ENCODE assay signal across 28 mouse cellular contexts in the genomic region with DNA sequence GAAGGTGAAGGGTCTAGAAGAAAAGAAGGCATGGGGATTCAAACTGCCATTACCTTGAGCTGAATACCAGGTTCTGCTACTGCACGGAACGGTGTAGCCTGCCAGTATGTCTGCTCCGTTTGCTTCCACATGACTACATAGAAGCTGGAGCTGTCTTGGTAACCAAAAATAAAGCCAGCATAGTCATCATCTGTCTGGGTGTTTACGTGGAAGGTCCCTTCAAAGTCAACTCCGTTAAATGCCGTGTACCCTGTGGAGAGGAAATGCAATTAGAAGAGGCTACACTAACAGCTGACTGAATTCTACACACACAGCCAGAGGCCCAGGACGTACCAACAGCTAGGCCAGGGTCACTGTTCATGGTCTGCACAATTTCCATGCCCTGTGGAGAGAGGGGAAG. TPM values are rescaled to one million over a fixed set of nuclear protein-coding genes. Genes with fewer than 3 reads are reported as not detected.
A peak's percentile ranks its signal among the peaks of the same experiment; 100 is the strongest.
DNase-seq lines count a peak whose midpoint lies in the region; ATAC-seq and TF ChIP-seq lines count a peak whose summit lies in the region.
"Had no signal": no experiment of that assay in that cellular context is flagged by ENCODE, and none has a peak within 500 bp of the region (broad histone marks: within the 10 kb centered on the region; RNA-seq: fewer than 3 reads in every experiment).

No protein-coding gene starts in this region.

- H3K27me3 ChIP-seq in heart, adult 2 months (ENCODE audit: control insufficient read depth, insufficient read depth, low read length): no peaks in the 10 kb centered on the region
- no peaks in the 10 kb centered on the region; the same call in 1 of the 2 replicates for H3K27me3 ChIP-seq in heart, embryonic 11.5 days (ENCODE audit: control insufficient read depth, insufficient read depth, low read length)
- H3K27me3 ChIP-seq: embryonic facial prominence, embryonic 13.5 days; embryonic facial prominence, embryonic 15.5 days; forebrain, embryonic 12.5 days had no signal

- peak overlapping the region; percentile 78 for H3K27ac ChIP-seq in gastrocnemius, adult 2 months
- H3K27ac ChIP-seq in heart, adult 2 months: peak overlapping the region; percentile 41; the same call in 1 of the 2 replicates
- H3K27ac ChIP-seq in heart, embryonic 11.5 days (ENCODE audit: low read depth, low read length): no peak overlapping the region
- H3K27ac ChIP-seq: embryonic facial prominence, embryonic 13.5 days; embryonic facial prominence, embryonic 15.5 days; forebrain, embryonic 10.5 days; forebrain, embryonic 12.5 days had no signal

- no peak for ATAC-seq in heart, embryonic 11.5 days (replicated peaks; ENCODE audit: insufficient number of reproducible peaks, low FRiP score, low TSS enrichment)
- ATAC-seq: forebrain, embryonic 14.5 days; forebrain, embryonic 16.5 days had no signal

- no peak for TF ChIP-seq POLR2A in heart, adult 2 months (IDR thresholded peaks at IDR 0.05; ENCODE audit: insufficient read depth, low read depth, low read length)
- no peak for TF ChIP-seq POLR2A in brain, embryonic 14.5 days (IDR thresholded peaks at IDR 0.05; ENCODE audit: borderline replicate concordance, extremely low read depth, insufficient read depth, insufficient read length, poor library complexity, severe bottlenecking)

- no peak overlapping the region for H3K9ac ChIP-seq in heart, adult 2 months (ENCODE audit: low read depth, low read length)
- no peak overlapping the region for H3K9ac ChIP-seq in heart, embryonic 11.5 days (ENCODE audit: low read depth, low read length)
- H3K9ac ChIP-seq: embryonic facial prominence, embryonic 13.5 days; embryonic facial prominence, embryonic 15.5 days; forebrain, embryonic 12.5 days had no signal

- TF ChIP-seq CTCF in gastrocnemius, adult 2 months (IDR thresholded peaks at IDR 0.05): no peak
- no peak for TF ChIP-seq CTCF in heart, adult 2 months (IDR thresholded peaks at IDR 0.05)
- TF ChIP-seq CTCF in brain, embryonic 14.5 days (IDR thresholded peaks at IDR 0.05; ENCODE audit: borderline replicate concordance, extremely low read depth, insufficient read depth, insufficient read length): no peak

- H3K4me1 ChIP-seq in heart, adult 2 months (ENCODE audit: control insufficient read depth, insufficient read depth, low read length): no peaks in the 10 kb centered on the region
- H3K4me1 ChIP-seq in heart, embryonic 11.5 days (ENCODE audit: control insufficient read depth, insufficient read depth, low read length): peaks cover 21% of the 10 kb centered on the region

- no peak overlapping the region for H3K4me2 ChIP-seq in heart, embryonic 11.5 days
- H3K4me2 ChIP-seq: embryonic facial prominence, embryonic 13.5 days; embryonic facial prominence, embryonic 15.5 days; forebrain, embryonic 12.5 days had no signal

- H3K36me3 ChIP-seq in heart, adult 2 months (ENCODE audit: control insufficient read depth, insufficient read depth, low read length): no peaks in the 10 kb centered on the region
- no peaks in the 10 kb centered on the region for H3K36me3 ChIP-seq in heart, embryonic 11.5 days (ENCODE audit: control insufficient read depth, insufficient read depth, low read length)
- H3K36me3 ChIP-seq: embryonic facial prominence, embryonic 13.5 days; embryonic facial prominence, embryonic 15.5 days; forebrain, embryonic 10.5 days; forebrain, embryonic 12.5 days had no signal

- no peaks in the 10 kb centered on the region for H3K9me3 ChIP-seq in heart, embryonic 11.5 days (replicated peaks; ENCODE audit: control insufficient read depth, low read length)
- H3K9me3 ChIP-seq: embryonic facial prominence, embryonic 13.5 days; embryonic facial prominence, embryonic 15.5 days; forebrain, embryonic 10.5 days; forebrain, embryonic 12.5 days had no signal

- H3K4me3 ChIP-seq in gastrocnemius, adult 2 months: peak overlapping the region; percentile 58
- H3K4me3 ChIP-seq in heart, adult 2 months: no peak overlapping the region
- no peak overlapping the region for H3K4me3 ChIP-seq in heart, embryonic 11.5 days (ENCODE audit: low read depth, low read length)
- H3K4me3 ChIP-seq: embryonic facial prominence, embryonic 13.5 days; embryonic facial prominence, embryonic 15.5 days; erythroblast, embryonic 14.5 days; forebrain, embryonic 10.5 days; forebrain, embryonic 12.5 days had no signal

- no peak for DNase-seq in gastrocnemius, adult 2 months
- DNase-seq in gastrocnemius, postnatal 4 days (ENCODE audit: low spot score in 2 of 2): no peak
- no peak for DNase-seq in heart, adult 2 months
- peak; percentile 36 for DNase-seq in brain, adult 2 months (ENCODE audit: low read depth, low spot score)
- DNase-seq in brain, embryonic 14.5 days (ENCODE audit: low read depth): peak; percentile 18
- DNase-seq in lung, postnatal 4 days: no peak
- DNase-seq in layer of hippocampus, postnatal 14 days (ENCODE audit: low spot score in 2 of 2): no peak
- DNase-seq: adrenal gland, adult 2 months; adrenal gland, postnatal 10 days; adrenal gland, postnatal 25 days; cerebellum, adult 11 months; cerebellum, adult 18-20 months; cerebellum, adult 8-10 months; cerebellum, adult 9-11 months; cerebellum, postnatal 14 days; cerebellum, postnatal 36 days; embryo, embryonic 11 days had no signal

- 62% methylated on average over 7 of the region's 7 CpGs for WGBS in heart, adult 2 months
- WGBS in heart, embryonic 11.5 days (ENCODE audit: insufficient replicate concordance): 78% methylated on average over 7 of the region's 7 CpGs

- intact Hi-C loops in gastrocnemius, adult 2 months (cut with DNase I): no loop called here
- intact Hi-C loops in heart, adult 2 months (cut with DNase I): loop anchor here (10.0 kb wide), 3 partner anchors 310 to 970 kb away; no protein-coding TSS in a partner anchor

- no peak for TF ChIP-seq EP300 in heart, adult 2 months (IDR thresholded peaks at IDR 0.05; ENCODE audit: insufficient read depth, low read depth, low read length)

- H3K79me2 ChIP-seq in heart, adult 2 months (replicated peaks; ENCODE audit: control insufficient read depth, insufficient read depth, low read length): no peaks in the 10 kb centered on the region

RNA-seq across cellular contexts. Expression of gene Thbs4, which starts 39.6 kb away (rescaled TPM):
- 100 to 1,000 TPM in 1 of 2 experiments, 10 to 100 TPM in 1; 60.5 to 195 TPM for total RNA-seq in gastrocnemius, adult 2 months (2021)
- 100 to 1,000 TPM; 151 to 191 TPM for total RNA-seq in gastrocnemius, postnatal 4 days (2021)
- total RNA-seq in heart, adult 2 months (2021): 1 to 10 TPM; 4.3 to 4.6 TPM
- 4.9 and 7.0 TPM in 2 replicates for polyA plus RNA-seq in heart, adult 2 months (2012; rRNA removed)
- polyA plus RNA-seq in heart, embryonic 11.5 days (2014; fragmentation: Nextera tagmentation; extraction: Ambion mirVana): 39.4 and 52.7 TPM in 2 replicates
- 1.3 and 2.2 TPM in 2 replicates for polyA plus RNA-seq in brain, embryonic 14.5 days (2012; rRNA removed)
- 10 to 100 TPM; 11.7 to 13.5 TPM for total RNA-seq in layer of hippocampus, postnatal 14 days (2021)
- total RNA-seq: common myeloid progenitor, adult 5-6 weeks; MEL had no signal
- polyA plus RNA-seq: C2C12; erythroblast, embryonic 14.5 days had no signal

Comparison
In these comparisons a context has a peak if more than half of its experiments do, and no peak if none do; other contexts are left out.
1. DNase-seq: peak in brain, adult 2 months (single experiment) and brain, embryonic 14.5 days (single experiment); none in gastrocnemius, adult 2 months (single experiment), gastrocnemius, postnatal 4 days (0 of 2), heart, adult 2 months (0 of 2), lung, postnatal 4 days (0 of 2) and layer of hippocampus, postnatal 14 days (0 of 2).
2. RNA of gene Thbs4, which starts 39.6 kb away (total RNA-seq): 60.5 to 195 TPM in gastrocnemius, adult 2 months and 151 to 191 TPM in gastrocnemius, postnatal 4 days; 11.7 to 13.5 TPM in layer of hippocampus, postnatal 14 days and 4.3 to 4.6 TPM in heart, adult 2 months; every median in the first group is over 4 times any median in the second.